Mouse (Mus musculus): Measurements from ENCODE around the gene Micall1. TPM values are rescaled to one million over a fixed set of nuclear protein-coding genes. Genes with fewer than 3 reads are reported as not detected.

Micall1 gene
- polyA plus RNA-seq, 1 experiment from 2014 or later, result 12.0 TPM

DNA sequence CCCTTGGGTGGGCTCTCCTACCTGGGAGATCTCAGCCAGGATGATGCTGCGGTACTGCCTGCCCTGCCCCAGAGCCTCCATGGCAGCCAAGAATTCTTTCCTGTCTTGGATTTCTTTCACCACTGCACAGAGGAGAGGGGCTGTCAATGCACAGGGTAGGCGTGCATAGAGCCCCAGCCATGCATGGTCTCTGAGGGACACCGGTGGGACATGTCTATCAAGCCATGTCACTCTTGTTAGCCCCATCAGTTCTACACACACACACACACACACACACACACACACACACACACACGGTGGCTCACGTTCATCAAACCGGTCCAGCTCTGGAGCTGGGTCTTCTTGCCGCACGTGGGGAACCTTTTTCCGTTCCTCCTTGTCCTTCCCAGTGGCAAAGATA lies 26.6 kb downstream of the Micall1 start:
- Histone ChIP-seq H3K9me3 (no peaks in the 10 kb centered on the region), H3K4me2 (replicated peaks) (no peak overlapping the region), H3K36me3 (peaks cover 36% of the 10 kb centered on the region), H3K9ac (no peak overlapping the region), H3K27ac (no peak overlapping the region), H3K4me1 (peaks cover 7% of the 10 kb centered on the region), H3K4me3 (no peak overlapping the region), H3K27me3 (replicated peaks) (no peaks in the 10 kb centered on the region)
- ATAC-seq (ENCODE audit: low FRiP score, low read depth), result no peak
- WGBS, result 80% methylated on average over 9 of the region's 9 CpGs

DNA sequence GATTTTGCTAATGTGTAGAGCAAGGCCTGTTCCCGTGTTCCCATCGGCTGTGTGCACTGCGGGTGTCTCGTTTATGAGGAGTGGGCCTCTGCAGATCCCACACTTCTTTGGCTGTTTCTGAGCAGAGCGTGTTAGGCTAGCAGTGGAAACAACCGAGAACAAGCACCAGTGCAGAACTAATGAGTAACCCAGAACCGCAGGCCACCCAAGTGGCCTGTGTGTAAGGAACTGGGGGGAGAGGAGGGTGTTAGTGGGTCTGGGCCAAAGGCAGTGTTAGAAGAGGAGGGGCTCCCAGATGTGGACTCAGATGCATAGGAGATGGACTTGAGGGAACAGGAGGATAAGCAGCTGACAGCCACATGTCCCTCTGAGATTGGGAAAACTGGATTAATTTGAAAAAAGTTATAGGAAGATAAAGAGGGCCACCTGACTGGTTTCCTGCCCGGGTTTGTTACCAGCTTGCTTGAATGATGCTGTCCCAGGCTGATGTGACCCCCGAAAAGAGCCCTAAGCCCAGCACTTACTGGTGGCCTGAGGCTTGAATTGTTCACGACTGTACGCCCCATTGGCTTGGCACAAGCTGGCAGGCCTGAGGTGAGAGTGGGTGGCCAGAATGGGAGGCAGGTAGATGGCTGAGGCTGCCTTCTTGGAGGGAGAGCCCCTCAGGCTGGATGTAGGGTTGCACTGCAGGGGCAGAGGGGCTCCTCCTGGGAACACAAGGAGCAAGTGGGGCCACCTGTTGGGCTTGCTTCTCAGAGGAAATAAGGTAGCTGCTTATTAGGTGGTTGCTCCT lies 27.3 kb downstream of the Micall1 start:
- Histone ChIP-seq H3K4me1 (peaks cover 9% of the 10 kb centered on the region), H3K9me3 (no peaks in the 10 kb centered on the region), H3K9ac (no peak overlapping the region), H3K36me3 (peaks cover 30% of the 10 kb centered on the region), H3K27ac (no peak overlapping the region), H3K27me3 (replicated peaks) (no peaks in the 10 kb centered on the region), H3K4me3 (no peak overlapping the region), H3K4me2 (replicated peaks) (no peak overlapping the region)
- WGBS, result 68% methylated on average over 11 of the region's 11 CpGs
- ATAC-seq (ENCODE audit: low FRiP score, low read depth), result no peak

DNA sequence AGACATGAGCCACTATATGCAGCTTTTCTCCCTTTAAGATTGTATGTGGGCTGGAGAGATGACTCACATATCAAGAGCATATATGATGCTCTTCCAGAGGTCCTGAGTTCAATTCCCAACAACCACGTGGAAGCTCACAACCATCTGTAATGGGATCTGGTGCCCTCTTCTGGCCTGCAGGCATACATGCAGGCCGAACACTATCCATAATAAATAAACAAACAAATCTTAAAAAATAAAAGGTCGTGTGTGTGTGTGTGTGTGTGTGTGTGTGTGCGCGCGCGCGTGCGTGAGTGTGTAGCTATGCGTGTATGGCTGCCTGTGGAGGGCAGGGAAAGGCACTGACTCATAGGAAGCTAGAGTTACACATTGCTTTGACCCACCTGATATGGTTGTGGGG lies 30.9 kb downstream of the Micall1 start:
- no peak overlapping the region for H3K27ac ChIP-seq
- peaks cover 19% of the 10 kb centered on the region for H3K4me1 ChIP-seq
- H3K4me3 ChIP-seq, result no peak overlapping the region
- no peaks in the 10 kb centered on the region for H3K9me3 ChIP-seq
- no peak overlapping the region for H3K9ac ChIP-seq
- H3K4me2 ChIP-seq (replicated peaks), result no peak overlapping the region
- no peaks in the 10 kb centered on the region for H3K27me3 ChIP-seq (replicated peaks)
- WGBS, result 61% methylated on average over 10 of the region's 10 CpGs
- no peak for ATAC-seq (ENCODE audit: low FRiP score, low read depth)
- H3K36me3 ChIP-seq, result peaks cover 15% of the 10 kb centered on the region

DNA sequence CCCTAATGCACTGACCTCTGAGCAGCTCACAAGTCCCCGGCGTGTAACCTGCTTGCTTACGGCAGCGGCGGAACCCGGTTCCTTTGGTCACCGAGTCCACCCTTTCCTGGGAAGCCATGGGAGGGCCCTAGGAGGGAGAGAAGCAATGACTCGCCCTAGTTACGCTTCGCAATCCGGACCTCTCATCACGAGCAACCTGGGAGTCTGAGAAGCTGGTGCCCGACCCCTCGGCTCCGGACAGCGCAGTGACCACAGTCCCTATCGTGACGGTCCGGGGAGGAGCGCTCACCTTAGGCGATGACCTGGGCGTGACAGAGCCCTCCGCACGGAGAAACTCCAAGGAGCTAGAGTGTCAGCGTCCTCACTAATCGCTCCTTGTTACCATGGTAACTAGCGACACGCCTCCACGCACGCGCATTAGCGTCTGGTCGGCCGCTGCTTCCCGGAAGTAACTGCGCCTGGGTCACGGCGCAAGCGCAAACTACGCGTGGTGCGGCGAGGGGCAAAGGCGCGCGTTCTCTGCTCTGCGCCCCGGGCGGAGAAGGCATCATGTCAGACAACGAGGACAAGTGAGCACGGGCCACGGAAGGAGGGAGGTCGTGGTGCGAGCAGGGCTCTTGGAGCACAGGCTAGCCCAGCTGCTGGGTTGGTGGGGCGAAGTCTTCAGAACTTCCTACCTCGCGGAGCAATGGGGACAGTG lies 32.3 kb downstream of the Micall1 start, which contains the start of the genes Polr2f and 1700088E04Rik:
Gene Polr2f, plus strand, starts transcription at position 144 of the 700 bp plus-strand sequence.
Gene 1700088E04Rik, minus strand, starts transcription at position 388 of the 700 bp plus-strand sequence.
- under 1% methylated on average over 57 of the region's 57 CpGs for WGBS
- no peaks in the 10 kb centered on the region for H3K27me3 ChIP-seq (replicated peaks)
- H3K4me3 ChIP-seq, result peak within 1 kb of the TSS; percentile 84
- H3K27ac ChIP-seq, result no peak within 1 kb of the TSS
- H3K9ac ChIP-seq, result peak within 1 kb of the TSS; percentile 79
- H3K4me1 ChIP-seq, result peaks cover 17% of the 10 kb centered on the region
- peak within 1 kb of the TSS; percentile 95 for H3K4me2 ChIP-seq (replicated peaks)
- ATAC-seq (ENCODE audit: low FRiP score, low read depth), result peak; percentile 91
- no peaks in the 10 kb centered on the region for H3K9me3 ChIP-seq
- H3K36me3 ChIP-seq, result peaks cover 23% of the 10 kb centered on the region

DNA sequence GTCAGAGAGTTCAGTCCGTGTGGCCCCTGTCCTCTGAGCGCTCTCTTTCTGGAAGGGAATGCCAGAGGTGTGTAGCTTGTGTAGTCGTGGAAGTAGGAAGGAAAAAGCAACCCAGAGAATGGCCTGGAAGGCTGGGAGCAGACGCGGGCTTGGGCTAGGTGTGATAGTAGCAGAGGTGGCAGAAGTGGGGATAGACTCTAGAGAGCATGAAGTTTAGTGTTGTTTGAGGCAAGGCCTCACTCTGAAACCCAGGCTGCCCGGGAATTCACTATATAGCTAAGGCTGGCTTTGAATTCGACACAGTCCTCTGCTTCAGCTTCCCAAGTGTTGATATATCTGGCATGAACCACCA lies 32.8 kb downstream of the Micall1 start:
- peak overlapping the region; percentile 84 for H3K4me3 ChIP-seq
- H3K4me1 ChIP-seq, result peaks cover 17% of the 10 kb centered on the region
- H3K4me2 ChIP-seq (replicated peaks), result peak overlapping the region; percentile 95
- WGBS, result 2% methylated on average over 7 of the region's 7 CpGs
- no peak; the same call in 1 of the 2 replicates for ATAC-seq (ENCODE audit: low FRiP score, low read depth)
- no peak overlapping the region for H3K27ac ChIP-seq
- H3K9ac ChIP-seq, result peak overlapping the region; percentile 79
- H3K36me3 ChIP-seq, result peaks cover 29% of the 10 kb centered on the region
- H3K27me3 ChIP-seq (replicated peaks), result no peaks in the 10 kb centered on the region
- no peaks in the 10 kb centered on the region for H3K9me3 ChIP-seq

DNA sequence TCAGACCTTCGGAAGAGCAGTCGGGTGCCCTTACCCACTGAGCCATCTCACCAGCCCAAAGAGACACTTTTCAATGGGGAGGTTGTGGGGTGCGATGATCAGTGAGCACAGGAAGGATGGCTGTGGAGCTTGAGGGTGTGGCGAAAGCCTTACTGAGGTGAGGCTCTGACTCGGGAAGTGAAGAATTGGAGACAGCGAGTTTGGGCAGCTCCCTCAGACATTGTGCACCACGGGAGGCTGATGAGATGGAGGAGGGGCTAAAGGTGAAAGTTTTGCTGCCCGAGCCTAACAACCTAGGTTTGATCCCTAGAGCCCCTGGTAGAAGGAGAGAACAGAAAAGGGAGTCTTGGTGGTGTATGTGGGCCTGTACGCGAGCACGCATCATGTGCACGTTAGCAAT lies 34.6 kb downstream of the Micall1 start:
- Histone ChIP-seq H3K27ac (no peak overlapping the region), H3K4me1 (peaks cover 17% of the 10 kb centered on the region), H3K9ac (no peak overlapping the region), H3K4me3 (no peak overlapping the region), H3K4me2 (replicated peaks) (no peak overlapping the region), H3K27me3 (replicated peaks) (no peaks in the 10 kb centered on the region), H3K36me3 (peaks cover 43% of the 10 kb centered on the region), H3K9me3 (no peaks in the 10 kb centered on the region)
- 83% methylated on average over 12 of the region's 12 CpGs for WGBS
- ATAC-seq (ENCODE audit: low FRiP score, low read depth), result no peak

DNA sequence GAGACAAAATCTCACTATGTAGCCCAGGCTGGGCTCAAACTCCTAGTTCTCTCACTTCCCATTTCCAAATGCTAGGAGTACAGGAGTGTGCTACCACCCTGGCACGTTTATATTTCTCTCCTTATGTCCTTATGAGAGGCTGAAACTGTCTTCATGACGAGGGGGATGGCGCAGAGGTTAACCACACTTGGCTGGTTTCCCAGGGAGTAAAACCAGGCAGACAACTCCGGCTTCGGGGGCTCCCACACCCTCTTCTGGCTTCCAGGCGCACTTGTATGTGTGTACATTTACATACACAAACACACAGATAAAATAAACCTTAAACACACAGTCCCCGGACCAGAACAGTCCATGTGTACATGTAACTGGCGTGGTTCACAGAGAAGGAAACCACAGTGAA lies 35.3 kb downstream of the Micall1 start:
- H3K27me3 ChIP-seq (replicated peaks), result no peaks in the 10 kb centered on the region
- WGBS, result 88% methylated on average over 8 of the region's 8 CpGs
- H3K9ac ChIP-seq, result no peak overlapping the region
- no peak overlapping the region for H3K4me2 ChIP-seq (replicated peaks)
- ATAC-seq (ENCODE audit: low FRiP score, low read depth), result no peak
- H3K9me3 ChIP-seq, result no peaks in the 10 kb centered on the region
- H3K4me3 ChIP-seq, result no peak overlapping the region
- H3K27ac ChIP-seq, result no peak overlapping the region
- H3K4me1 ChIP-seq, result peaks cover 17% of the 10 kb centered on the region
- peaks cover 44% of the 10 kb centered on the region for H3K36me3 ChIP-seq

DNA sequence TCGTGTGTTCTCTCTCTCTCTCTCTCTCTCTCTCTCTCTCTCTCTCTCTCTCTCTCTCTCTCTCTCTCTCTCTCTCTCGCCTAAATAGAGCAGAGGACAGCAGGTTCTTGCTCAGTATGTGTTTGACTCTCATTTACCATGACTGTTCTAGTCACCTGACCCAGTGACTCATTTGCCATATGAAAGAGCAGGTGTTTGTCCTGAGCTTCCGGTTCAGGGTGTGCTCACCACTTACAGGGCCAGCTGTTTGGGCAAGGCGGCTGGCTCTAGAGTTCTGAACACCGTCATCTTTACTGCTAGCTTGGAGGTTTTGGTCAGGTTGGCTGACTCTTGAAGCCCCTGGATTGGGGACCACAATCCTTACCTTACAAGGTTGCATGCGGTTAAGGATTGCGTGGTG lies 36.8 kb downstream of the Micall1 start:
- no peak for ATAC-seq (ENCODE audit: low FRiP score, low read depth)
- Histone ChIP-seq H3K4me1 (peaks cover 14% of the 10 kb centered on the region), H3K9ac (no peak overlapping the region), H3K4me2 (replicated peaks) (no peak overlapping the region), H3K36me3 (peaks cover 55% of the 10 kb centered on the region), H3K9me3 (no peaks in the 10 kb centered on the region), H3K4me3 (no peak overlapping the region), H3K27ac (no peak overlapping the region), H3K27me3 (replicated peaks) (no peaks in the 10 kb centered on the region)
- WGBS, result 94% methylated on average over 7 of the region's 7 CpGs

DNA sequence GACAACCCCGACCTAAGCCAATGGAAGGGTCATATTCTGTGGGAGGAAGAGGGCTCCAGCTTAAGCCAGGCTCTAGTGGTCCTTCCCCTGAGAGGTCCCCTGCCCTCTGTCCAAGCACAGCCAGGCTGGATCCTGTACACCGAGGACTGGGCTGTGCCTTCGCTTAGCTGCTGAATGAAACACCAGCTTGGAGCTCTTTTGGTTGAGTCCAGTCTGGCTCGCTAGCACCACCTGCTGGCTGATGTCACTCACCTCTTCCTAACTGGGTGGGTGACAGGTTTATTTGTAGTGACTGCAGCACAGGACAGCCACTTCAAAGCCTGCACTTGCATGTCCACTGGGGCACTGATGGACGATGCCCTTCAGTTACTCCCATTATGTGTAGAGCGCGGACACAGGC lies 39.8 kb downstream of the Micall1 start:
- Histone ChIP-seq H3K36me3 (peaks cover 72% of the 10 kb centered on the region), H3K27ac (no peak overlapping the region)

DNA sequence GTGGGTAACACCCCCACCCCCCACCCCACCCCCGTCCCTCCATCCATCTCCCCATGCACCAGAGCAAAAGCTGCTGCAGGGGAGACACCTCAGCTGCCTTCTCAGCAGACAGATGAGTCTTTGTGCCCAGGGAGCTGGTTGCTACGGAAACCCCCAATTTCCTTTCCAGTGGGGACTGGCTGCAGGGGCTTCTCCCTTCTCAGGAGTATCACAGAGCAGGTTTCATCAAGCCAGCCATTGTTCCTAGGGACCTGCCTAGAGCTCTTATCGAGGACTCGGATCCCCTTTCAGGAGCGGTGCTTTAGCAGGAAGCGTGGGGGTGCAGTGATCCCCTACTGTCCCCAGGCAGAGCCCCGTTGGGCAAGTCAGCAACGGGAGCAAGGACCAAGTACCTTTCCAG lies 43.2 kb downstream of the Micall1 start:
- no peaks in the 10 kb centered on the region for H3K9me3 ChIP-seq
- H3K36me3 ChIP-seq, result peaks cover 40% of the 10 kb centered on the region
- peak overlapping the region; percentile 34 for H3K9ac ChIP-seq
- ATAC-seq (ENCODE audit: low FRiP score, low read depth), result peak; percentile 26
- 49% methylated on average over 8 of the region's 8 CpGs for WGBS
- peak overlapping the region; percentile 19 for H3K4me2 ChIP-seq (replicated peaks)
- peaks cover 35% of the 10 kb centered on the region for H3K4me1 ChIP-seq
- no peak overlapping the region for H3K4me3 ChIP-seq
- H3K27me3 ChIP-seq (replicated peaks), result no peaks in the 10 kb centered on the region
- H3K27ac ChIP-seq, result peak overlapping the region; percentile 73

More for the DNA sequence above, 39.8 kb downstream of the Micall1 start:
- H3K4me2 ChIP-seq (replicated peaks), result no peak overlapping the region
- WGBS, result 56% methylated on average over 7 of the region's 7 CpGs
- ATAC-seq (ENCODE audit: low FRiP score, low read depth), result no peak; the same call in 1 of the 2 replicates
- no peaks in the 10 kb centered on the region for H3K27me3 ChIP-seq (replicated peaks)
- no peaks in the 10 kb centered on the region for H3K9me3 ChIP-seq
- H3K4me3 ChIP-seq, result no peak overlapping the region
- H3K9ac ChIP-seq, result no peak overlapping the region
- peaks cover 21% of the 10 kb centered on the region for H3K4me1 ChIP-seq

DNA sequence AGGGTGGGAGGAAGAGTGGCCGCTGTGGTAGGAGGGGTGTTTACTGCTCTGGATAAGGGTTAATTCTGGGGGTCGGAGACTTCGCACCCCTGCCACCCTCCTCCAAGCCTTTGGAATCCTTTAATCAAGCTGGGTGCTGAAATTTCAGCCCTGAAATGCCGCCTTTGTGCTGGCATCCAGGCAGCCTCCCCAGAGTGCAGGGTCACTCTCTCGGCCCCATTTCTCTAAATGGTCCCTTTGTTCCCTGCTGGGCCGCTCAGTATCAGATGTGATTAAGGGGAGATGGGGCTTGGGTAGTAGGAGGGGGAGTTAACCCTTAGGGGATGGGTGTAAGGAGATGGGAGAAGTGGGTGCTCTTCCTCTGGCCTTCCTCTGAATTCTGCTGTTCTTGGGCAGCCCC lies 44.0 kb downstream of the Micall1 start:
- H3K4me2 ChIP-seq (replicated peaks), result no peak overlapping the region
- no peak overlapping the region for H3K9ac ChIP-seq
- no peak overlapping the region; the same call in none of the 2 replicates for H3K27ac ChIP-seq
- H3K9me3 ChIP-seq, result no peaks in the 10 kb centered on the region
- no peak; the same call in 1 of the 2 replicates for ATAC-seq (ENCODE audit: low FRiP score, low read depth)
- H3K27me3 ChIP-seq (replicated peaks), result no peaks in the 10 kb centered on the region
- H3K4me1 ChIP-seq, result peaks cover 35% of the 10 kb centered on the region
- no peak overlapping the region for H3K4me3 ChIP-seq
- WGBS, result 40% methylated on average over 6 of the region's 6 CpGs
- H3K36me3 ChIP-seq, result peaks cover 32% of the 10 kb centered on the region

DNA sequence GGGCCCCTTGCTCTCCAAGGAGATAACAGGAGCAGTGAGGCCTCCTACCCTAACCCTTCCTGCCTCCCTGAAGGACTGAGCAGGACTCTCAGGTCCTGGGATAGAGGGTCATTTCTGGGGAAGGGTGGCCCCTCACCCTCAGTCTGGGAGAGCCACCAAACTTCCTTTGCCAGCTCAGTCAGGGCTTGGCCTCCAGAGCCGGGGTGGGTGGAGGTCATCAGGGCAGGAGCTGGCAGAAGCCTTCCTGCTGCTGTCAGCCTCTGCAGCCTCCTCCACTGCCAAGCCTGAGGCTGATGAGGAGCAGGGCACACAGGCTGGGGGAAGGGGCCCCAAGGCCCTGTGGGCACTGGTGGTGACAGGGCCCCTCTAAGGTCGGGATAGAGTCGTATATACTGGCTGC lies 46.9 kb downstream of the Micall1 start:
- Histone ChIP-seq H3K9ac (no peak overlapping the region), H3K4me1 (peaks cover 35% of the 10 kb centered on the region), H3K36me3 (peaks cover 17% of the 10 kb centered on the region), H3K4me3 (no peak overlapping the region), H3K27ac (no peak overlapping the region), H3K4me2 (replicated peaks) (no peak overlapping the region), H3K9me3 (no peaks in the 10 kb centered on the region), H3K27me3 (replicated peaks) (peaks cover 8% of the 10 kb centered on the region)
- ATAC-seq (ENCODE audit: low FRiP score, low read depth), result no peak
- 16% methylated on average over 3 of the region's 3 CpGs for WGBS
